Mouse (Mus musculus) fibroblast of lung, adult 2 months (primary cell): Measurements from ENCODE around the gene Cyp2j6.
"Not testable (repeated sequence)": the region's sequence is repeated elsewhere in the genome, so short reads cannot be mapped to it uniquely, and the experiment has no call there.

Experiments
- DNase-seq: peaks from one replicate; pipeline ENCODE4 v3.0.0-alpha.2; 2011; ENCODE audit warnings: low read depth

Cyp2j6 gene

GRCm38 (mm10) chr4:96553133-96553819, at the start of gene Cyp2j6:
Gene Cyp2j6, minus strand, starts transcription at chr4:96553661.
- peak; percentile 57 for DNase-seq

GRCm38 (mm10) chr4:96591791-96592150, 38.3 kb upstream of the Cyp2j6 start:
- DNase-seq, result no peak

GRCm38 (mm10) chr4:96590911-96591790, 37.7 kb upstream of the Cyp2j6 start, which contains the start of gene Cyp2j9:
Gene Cyp2j9, minus strand, starts transcription at chr4:96591578.
- DNase-seq, result peak; percentile 53

- no peak for DNase-seq
Observed at GRCm38 (mm10) chr4:96581425-96582088, 28.1 kb upstream of the Cyp2j6 start.

GRCm38 (mm10) chr4:96580351-96580750, 26.9 kb upstream of the Cyp2j6 start:
- DNase-seq, result not testable (repeated sequence)

GRCm38 (mm10) chr4:96569442-96569841, 16.0 kb upstream of the Cyp2j6 start:
- DNase-seq, result no peak

- no peak for DNase-seq
Observed at GRCm38 (mm10) chr4:96567988-96568387, 14.5 kb upstream of the Cyp2j6 start.

GRCm38 (mm10) chr4:96565808-96566207, 12.3 kb upstream of the Cyp2j6 start:
- no peak for DNase-seq

- DNase-seq, result no peak
Observed at GRCm38 (mm10) chr4:96560464-96560863, 7.0 kb upstream of the Cyp2j6 start.

- DNase-seq, result no peak
Observed at GRCm38 (mm10) chr4:96559781-96560180, 6.3 kb upstream of the Cyp2j6 start.

GRCm38 (mm10) chr4:96551619-96552018, 1.8 kb downstream of the Cyp2j6 start:
- no peak for DNase-seq

- peak; percentile 42 for DNase-seq
Observed at GRCm38 (mm10) chr4:96545976-96546375, 7.5 kb downstream of the Cyp2j6 start.

GRCm38 (mm10) chr4:96525772-96526171, 27.7 kb downstream of the Cyp2j6 start:
- DNase-seq, result no peak

GRCm38 (mm10) chr4:96522256-96522655, 31.2 kb downstream of the Cyp2j6 start:
- no peak for DNase-seq

- DNase-seq, result no peak
Observed at GRCm38 (mm10) chr4:96510083-96510482, 43.4 kb downstream of the Cyp2j6 start.

- DNase-seq, result no peak
Observed at GRCm38 (mm10) chr4:96507286-96507685, 46.2 kb downstream of the Cyp2j6 start, which contains the start of gene Cyp2j8. Gene Cyp2j8, minus strand, starts transcription at chr4:96507386.
